ENCODE assay signal across 13 mouse cellular contexts in genomic region chr1:135281841-135282240, GRCm38 (mm10). TPM values are rescaled to one million over a fixed set of nuclear protein-coding genes. Genes with fewer than 3 reads are reported as not detected.
DNase-seq lines count a peak whose midpoint lies in the region; ATAC-seq and TF ChIP-seq lines count a peak whose summit lies in the region.
"Had no signal": no experiment of that assay in that cellular context is flagged by ENCODE, and none has a peak within 500 bp of the region (broad histone marks: within the 10 kb centered on the region; RNA-seq: fewer than 3 reads in every experiment).

No protein-coding gene starts in this region.

- ATAC-seq in heart, embryonic 13.5 days (ENCODE audit: extremely low read depth, insufficient number of reproducible peaks, low FRiP score, low TSS enrichment), result no peak
- ATAC-seq in lung, embryonic 16.5 days (ENCODE audit: low read depth), result no peak
- no peak for ATAC-seq in intestine, postnatal 0 days
- ATAC-seq: midbrain, embryonic 16.5 days had no signal

- intact Hi-C loops in left cerebral cortex, postnatal 36 days (cut with DNase I), result loop anchor here (5.0 kb wide), 1 partner anchor 85 kb away; no protein-coding TSS in a partner anchor

- H3K4me2 ChIP-seq in heart, embryonic 13.5 days, result peak overlapping the region; percentile 78; the same call in 1 of the 2 replicates
- peak overlapping the region; percentile 88; the same call in 1 of the 2 replicates for H3K4me2 ChIP-seq in lung, embryonic 16.5 days (ENCODE audit: low read depth, low read length)
- H3K4me2 ChIP-seq in intestine, postnatal 0 days (replicated peaks; ENCODE audit: low read depth), result peak overlapping the region; percentile 82

- H3K27me3 ChIP-seq in heart, embryonic 13.5 days (replicated peaks), result no peaks in the 10 kb centered on the region
- H3K27me3 ChIP-seq in lung, embryonic 16.5 days (ENCODE audit: control insufficient read depth, insufficient read depth, low read depth, low read length), result no peaks in the 10 kb centered on the region
- no peaks in the 10 kb centered on the region for H3K27me3 ChIP-seq in intestine, postnatal 0 days (replicated peaks; ENCODE audit: control insufficient read depth, insufficient read depth, low read length)
- H3K27me3 ChIP-seq in small intestine, adult 2 months (ENCODE audit: control insufficient read depth, insufficient read depth, low read length), result no peaks in the 10 kb centered on the region

- H3K27ac ChIP-seq in heart, embryonic 13.5 days (replicated peaks), result no peak overlapping the region
- H3K27ac ChIP-seq in lung, embryonic 16.5 days (ENCODE audit: low read length), result no peak overlapping the region
- peak overlapping the region; percentile 99 for H3K27ac ChIP-seq in intestine, postnatal 0 days (ENCODE audit: low read depth, low read length)
- peak overlapping the region; percentile 95 for H3K27ac ChIP-seq in small intestine, adult 2 months (ENCODE audit: insufficient read depth, low read depth, low read length)
- H3K27ac ChIP-seq: forebrain, embryonic 10.5 days had no signal

- no peak for DNase-seq in heart, adult 18-20 months
- no peak for DNase-seq in lung, postnatal 4 days
- DNase-seq in left cerebral cortex, postnatal 36 days (ENCODE audit: low spot score in 2 of 2), result no peak
- DNase-seq in cerebellum, adult 11-12 months, result no peak
- DNase-seq: thymus, adult 18-20 months had no signal

- peaks cover 26% of the 10 kb centered on the region for H3K4me1 ChIP-seq in heart, embryonic 13.5 days
- H3K4me1 ChIP-seq in lung, embryonic 16.5 days (replicated peaks; ENCODE audit: control insufficient read depth, insufficient read depth, low read length), result peaks cover 18% of the 10 kb centered on the region
- H3K4me1 ChIP-seq in intestine, postnatal 0 days (replicated peaks; ENCODE audit: control insufficient read depth, insufficient read depth, low read length), result no peaks in the 10 kb centered on the region
- H3K4me1 ChIP-seq in small intestine, adult 2 months (ENCODE audit: control insufficient read depth, insufficient read depth, insufficient read length, low read length), result peaks cover 9% of the 10 kb centered on the region; the same call in 1 of the 2 replicates

- peaks cover 27% of the 10 kb centered on the region for H3K36me3 ChIP-seq in heart, embryonic 13.5 days
- peaks cover 18% of the 10 kb centered on the region for H3K36me3 ChIP-seq in lung, embryonic 16.5 days (ENCODE audit: control insufficient read depth, insufficient read depth, low read length)
- peaks cover 27% of the 10 kb centered on the region for H3K36me3 ChIP-seq in intestine, postnatal 0 days (ENCODE audit: control insufficient read depth, insufficient read depth)
- H3K36me3 ChIP-seq in small intestine, adult 2 months (ENCODE audit: control insufficient read depth, insufficient read depth, low read length), result peaks cover 23% of the 10 kb centered on the region

- TF ChIP-seq POLR2A in small intestine, adult 2 months (IDR thresholded peaks at IDR 0.05; ENCODE audit: low read depth, low read length), result no peak

- WGBS in heart, embryonic 13.5 days, result 91% methylated on average over 17 of the region's 17 CpGs
- 94% methylated on average over 17 of the region's 17 CpGs for WGBS in lung, embryonic 16.5 days
- 83% methylated on average over 17 of the region's 17 CpGs for WGBS in intestine, postnatal 0 days
- 58% methylated on average over 17 of the region's 17 CpGs for WGBS in small intestine, adult 2 months

- TF ChIP-seq CTCF in intestine, postnatal 0 days (IDR thresholded peaks at IDR 0.05; ENCODE audit: low read depth), result no peak
- TF ChIP-seq CTCF in small intestine, adult 2 months (IDR thresholded peaks at IDR 0.05; ENCODE audit: extremely low read depth, insufficient read length, insufficient replicate concordance, low read depth, low read length), result no peak

- no peak overlapping the region for H3K9ac ChIP-seq in heart, embryonic 13.5 days
- no peak overlapping the region for H3K9ac ChIP-seq in lung, embryonic 16.5 days (ENCODE audit: low read length)
- H3K9ac ChIP-seq in intestine, postnatal 0 days (ENCODE audit: low read depth, low read length), result no peak overlapping the region

- H3K9me3 ChIP-seq in heart, embryonic 13.5 days, result no peaks in the 10 kb centered on the region
- no peaks in the 10 kb centered on the region for H3K9me3 ChIP-seq in lung, embryonic 16.5 days (ENCODE audit: control insufficient read depth, low read length)
- H3K9me3 ChIP-seq in intestine, postnatal 0 days (ENCODE audit: control insufficient read depth), result no peaks in the 10 kb centered on the region
- H3K9me3 ChIP-seq: forebrain, embryonic 10.5 days had no signal

- H3K4me3 ChIP-seq in heart, embryonic 13.5 days, result peak overlapping the region; percentile 88; the same call in 1 of the 2 replicates
- no peak overlapping the region for H3K4me3 ChIP-seq in lung, embryonic 16.5 days (ENCODE audit: low read length)
- peak overlapping the region; percentile 83 for H3K4me3 ChIP-seq in intestine, postnatal 0 days (ENCODE audit: low read depth, low read length)
- H3K4me3 ChIP-seq in small intestine, adult 2 months (ENCODE audit: low read depth, low read length), result peak overlapping the region; percentile 53

RNA-seq across cellular contexts. Expression of gene Rnpep, which starts 2.0 kb away (rescaled TPM):
- polyA plus RNA-seq in heart, embryonic 13.5 days (2015; fragmentation: Nextera tagmentation; extraction: Ambion mirVana), result 52.8 and 57.5 TPM in 2 replicates
- 10 to 100 TPM; 19.4 to 20.9 TPM for total RNA-seq in heart, adult 18-20 months (2021)
- polyA plus RNA-seq in lung, embryonic 16.5 days (2015; fragmentation: Nextera tagmentation; extraction: Ambion mirVana), result 96.0 and 108 TPM in 2 replicates
- polyA plus RNA-seq in intestine, postnatal 0 days (2015; fragmentation: Nextera tagmentation; extraction: Ambion mirVana), result 136 and 141 TPM in 2 replicates
- 66.3 and 103 TPM in 2 replicates for polyA plus RNA-seq in small intestine, adult 2 months (2012; rRNA removed)
- 10 to 100 TPM; 48.2 to 64.4 TPM for total RNA-seq in left cerebral cortex, postnatal 36 days (2021)

RNA-seq across cellular contexts. Expression of gene Elf3, which starts 23.5 kb away (rescaled TPM):
- 0.86 and 0.93 TPM in 2 replicates for polyA plus RNA-seq in heart, embryonic 13.5 days (2015; fragmentation: Nextera tagmentation; extraction: Ambion mirVana)
- total RNA-seq in heart, adult 18-20 months (2021), result under 1 TPM in 1 of 2 experiments, not detected in 1; 0.54 TPM
- polyA plus RNA-seq in lung, embryonic 16.5 days (2015; fragmentation: Nextera tagmentation; extraction: Ambion mirVana), result 32.9 and 35.7 TPM in 2 replicates
- 159 and 164 TPM in 2 replicates for polyA plus RNA-seq in intestine, postnatal 0 days (2015; fragmentation: Nextera tagmentation; extraction: Ambion mirVana)
- polyA plus RNA-seq in small intestine, adult 2 months (2012; rRNA removed), result 110 and 185 TPM in 2 replicates
- not detected for total RNA-seq in left cerebral cortex, postnatal 36 days (2021)
- total RNA-seq: heart, postnatal 36 days; layer of hippocampus, postnatal 10 days had no signal

RNA-seq across cellular contexts. Expression of gene Timm17a, which starts 31.7 kb away (rescaled TPM):
- polyA plus RNA-seq in heart, embryonic 13.5 days (2015; fragmentation: Nextera tagmentation; extraction: Ambion mirVana), result 313 and 356 TPM in 2 replicates
- 100 to 1,000 TPM; 390 to 405 TPM for total RNA-seq in heart, adult 18-20 months (2021)
- polyA plus RNA-seq in lung, embryonic 16.5 days (2015; fragmentation: Nextera tagmentation; extraction: Ambion mirVana), result 185 and 187 TPM in 2 replicates
- 257 and 271 TPM in 2 replicates for polyA plus RNA-seq in intestine, postnatal 0 days (2015; fragmentation: Nextera tagmentation; extraction: Ambion mirVana)
- 22.5 and 24.1 TPM in 2 replicates for polyA plus RNA-seq in small intestine, adult 2 months (2012; rRNA removed)
- total RNA-seq in left cerebral cortex, postnatal 36 days (2021), result 100 to 1,000 TPM; 148 to 171 TPM

RNA-seq across cellular contexts. Expression of gene Lmod1, which starts 42.8 kb away (rescaled TPM):
- polyA plus RNA-seq in heart, embryonic 13.5 days (2015; fragmentation: Nextera tagmentation; extraction: Ambion mirVana), result 1.2 and 1.4 TPM in 2 replicates
- total RNA-seq in heart, adult 18-20 months (2021), result 1 to 10 TPM; 3.1 to 3.4 TPM
- polyA plus RNA-seq in lung, embryonic 16.5 days (2015; fragmentation: Nextera tagmentation; extraction: Ambion mirVana), result 3.9 and 4.1 TPM in 2 replicates
- polyA plus RNA-seq in intestine, postnatal 0 days (2015; fragmentation: Nextera tagmentation; extraction: Ambion mirVana), result 11.8 and 13.5 TPM in 2 replicates
- 13.3 and 16.0 TPM in 2 replicates for polyA plus RNA-seq in small intestine, adult 2 months (2012; rRNA removed)
- under 1 TPM; 0.59 to 0.95 TPM for total RNA-seq in left cerebral cortex, postnatal 36 days (2021)

Comparison
In these comparisons a context has a peak if more than half of its experiments do, and no peak if none do; other contexts are left out.
1. H3K27ac ChIP-seq: peak in intestine, postnatal 0 days (single experiment) and small intestine, adult 2 months (single experiment); none in heart, embryonic 13.5 days (single experiment) and lung, embryonic 16.5 days (single experiment).
2. RNA of gene Elf3, which starts 23.5 kb away (polyA plus RNA-seq): 110 to 185 TPM in small intestine, adult 2 months, 159 to 164 TPM in intestine, postnatal 0 days and 32.9 to 35.7 TPM in lung, embryonic 16.5 days; 0.86 to 0.93 TPM in heart, embryonic 13.5 days; every median in the first group is over 10 times any median in the second.
3. Peak in every context shown above with its lines, with median percentiles within 50 percentile points of each other: H3K4me2 ChIP-seq.